Mouse (Mus musculus) embryonic facial prominence, embryonic 11.5 days (tissue): ENCODE results near the gene Nubpl. TPM values are rescaled to one million over a fixed set of nuclear protein-coding genes. Genes with fewer than 3 reads are reported as not detected.
"Not testable (repeated sequence)": the region's sequence is repeated elsewhere in the genome, so short reads cannot be mapped to it uniquely, and the experiment has no call there.

Source experiments
- ATAC-seq: fragments of 200-750 bp; cut with Nextera tagmentation; replicated peaks from 2 replicates; pipeline ENCODE4 v1.8.0; 2017; ENCODE audit warnings: low read depth; ENCODE audit not compliant: insufficient number of reproducible peaks, low FRiP score, low TSS enrichment
- DNase-seq: peaks from one replicate; pipeline ENCODE4 v3.0.0-alpha.2; 2015; ENCODE audit warnings: low spot score
- H3K27ac ChIP-seq: fragments of 300-500 bp; sonication (generic); replicated peaks from 2 replicates; pipeline ENCODE4 v1.5.1; 2014; ENCODE audit warnings: mild to moderate bottlenecking, low read depth, low read length, control low read depth
- H3K27me3 ChIP-seq: fragments of 300-500 bp; sonication (generic); 2 replicates; pipeline ENCODE4 v1.6.1; 2014; ENCODE audit warnings: mild to moderate bottlenecking, low read length, moderate library complexity, mixed read lengths; ENCODE audit not compliant: control insufficient read depth, insufficient read depth
- H3K36me3 ChIP-seq: fragments of 300-500 bp; sonication (generic); replicated peaks from 2 replicates; pipeline ENCODE4 v1.6.1; 2014; ENCODE audit warnings: low read depth, mild to moderate bottlenecking, low read length, moderate library complexity, mixed read lengths; ENCODE audit not compliant: control insufficient read depth, insufficient read depth
- H3K4me1 ChIP-seq: fragments of 300-500 bp; sonication (generic); 2 replicates; pipeline ENCODE4 v1.6.1; 2014; ENCODE audit warnings: low read length, mixed read lengths; ENCODE audit not compliant: control insufficient read depth, insufficient read depth
- H3K4me2 ChIP-seq: fragments of 300-500 bp; sonication (generic); 2 replicates; pipeline ENCODE4 v1.6.1; 2014; ENCODE audit warnings: low read depth, mild to moderate bottlenecking, control low read depth, low read length, moderate library complexity
- H3K4me3 ChIP-seq: fragments of 300-500 bp; sonication (generic); 2 replicates; pipeline ENCODE4 v1.5.1; 2014; ENCODE audit warnings: low read depth, low read length, control low read depth
- H3K9ac ChIP-seq: fragments of 300-500 bp; sonication (generic); replicated peaks from 2 replicates; pipeline ENCODE4 v1.6.1; 2014; ENCODE audit warnings: mild to moderate bottlenecking, control low read depth, low read length
- H3K9me3 ChIP-seq: fragments of 300-500 bp; sonication (generic); replicated peaks from 2 replicates; pipeline ENCODE4 v1.6.1; 2016; ENCODE audit warnings: mild to moderate bottlenecking, low read length, inconsistent platforms, mixed read lengths; ENCODE audit not compliant: control insufficient read depth
- WGBS: fragments of 180-500 bp; shearing (Covaris S2); extraction: QIAGEN DNeasy Blood & Tissue Kit; methylation state at CpG from one replicate; pipeline ENCODE4 v1.1.7; 2014; 5-methylcytosine and 5-hydroxymethylcytosine counted together
- polyA plus RNA-seq: library from polyadenylated mRNA; unstranded; fragments of >200 nt; fragmentation: Nextera tagmentation; extraction: Ambion mirVana; gene quantifications from 2 replicates; pipeline ENCODE4 v1.2.1, GENCODE M21; 2014

Nubpl gene
- 15.1 and 15.2 TPM in 2 replicates for polyA plus RNA-seq

GRCm38 (mm10) chr12:52097650-52098070, at the start of gene Nubpl:
TSS of gene Nubpl (plus strand) at chr12:52097737.
- WGBS = under 1% methylated on average over 32 of the region's 32 CpGs

GRCm38 (mm10) chr12:52049324-52049723, 48.2 kb upstream of the Nubpl start:
- H3K9ac ChIP-seq = no peak overlapping the region
- H3K4me1 ChIP-seq = no peaks in the 10 kb centered on the region
- no peak for DNase-seq
- WGBS = 73% methylated on average over 2 of the region's 2 CpGs
- H3K9me3 ChIP-seq = no peaks in the 10 kb centered on the region
- no peaks in the 10 kb centered on the region for H3K36me3 ChIP-seq
- H3K4me3 ChIP-seq = no peak overlapping the region
- no peaks in the 10 kb centered on the region for H3K27me3 ChIP-seq
- ATAC-seq = no peak
- H3K4me2 ChIP-seq = no peak overlapping the region
- H3K27ac ChIP-seq = no peak overlapping the region

More at GRCm38 (mm10) chr12:52097650-52098070, at the start of gene Nubpl:
- Histone ChIP-seq H3K9ac (peak within 1 kb of the TSS; percentile 82), H3K36me3 (no peaks in the 10 kb centered on the region), H3K9me3 (no peaks in the 10 kb centered on the region), H3K27ac (no peak within 1 kb of the TSS), H3K4me1 (no peaks in the 10 kb centered on the region), H3K4me2 (peak within 1 kb of the TSS; percentile 36), H3K4me3 (peak within 1 kb of the TSS; percentile 70), H3K27me3 (no peaks in the 10 kb centered on the region)
- DNase-seq (peak; percentile 97), ATAC-seq (peak; percentile 92)

- ATAC-seq, H3K4me2 ChIP-seq, H3K4me1 ChIP-seq, DNase-seq, H3K9ac ChIP-seq, H3K27ac ChIP-seq, H3K27me3 ChIP-seq, H3K4me3 ChIP-seq, H3K36me3 ChIP-seq, H3K9me3 ChIP-seq: not testable (repeated sequence)
- no CpG with 5 or more reads among the region's 3 CpGs for WGBS
Observed at GRCm38 (mm10) chr12:52079296-52079695, 18.2 kb upstream of the Nubpl start.

GRCm38 (mm10) chr12:52097049-52097649, 388 bp upstream of the Nubpl start:
- Histone ChIP-seq H3K27me3 (no peaks in the 10 kb centered on the region), H3K9me3 (no peaks in the 10 kb centered on the region), H3K36me3 (no peaks in the 10 kb centered on the region), H3K4me3 (peak overlapping the region; percentile 70; the same call in 1 of the 2 replicates), H3K9ac (no peak overlapping the region), H3K4me1 (no peaks in the 10 kb centered on the region), H3K4me2 (no peak overlapping the region), H3K27ac (no peak overlapping the region)
- ATAC-seq = peak; percentile 75; the same call in 1 of the 2 replicates
- WGBS = 74% methylated on average over 13 of the region's 13 CpGs
- no peak for DNase-seq

GRCm38 (mm10) chr12:52120276-52120675, 22.7 kb downstream of the Nubpl start:
- Histone ChIP-seq H3K4me2 (no peak overlapping the region), H3K27me3 (no peaks in the 10 kb centered on the region), H3K27ac (no peak overlapping the region), H3K9me3 (no peaks in the 10 kb centered on the region), H3K9ac (no peak overlapping the region), H3K36me3 (no peaks in the 10 kb centered on the region), H3K4me3 (no peak overlapping the region), H3K4me1 (no peaks in the 10 kb centered on the region)
- ATAC-seq (no peak), DNase-seq (no peak)

GRCm38 (mm10) chr12:52126407-52126806, 28.9 kb downstream of the Nubpl start:
- DNase-seq (no peak), ATAC-seq (no peak)
- 83% methylated on average over 3 of the region's 3 CpGs for WGBS
- Histone ChIP-seq H3K36me3 (no peaks in the 10 kb centered on the region), H3K4me2 (no peak overlapping the region), H3K4me3 (no peak overlapping the region), H3K9me3 (no peaks in the 10 kb centered on the region), H3K27ac (no peak overlapping the region), H3K27me3 (no peaks in the 10 kb centered on the region), H3K9ac (no peak overlapping the region), H3K4me1 (no peaks in the 10 kb centered on the region)

GRCm38 (mm10) chr12:52129072-52129471, 31.5 kb downstream of the Nubpl start:
- WGBS = 92% methylated on average over 3 of the region's 3 CpGs
- DNase-seq = no peak
- Histone ChIP-seq H3K27me3 (no peaks in the 10 kb centered on the region), H3K9me3 (no peaks in the 10 kb centered on the region), H3K27ac (no peak overlapping the region), H3K4me2 (no peak overlapping the region), H3K4me1 (no peaks in the 10 kb centered on the region), H3K4me3 (no peak overlapping the region), H3K36me3 (no peaks in the 10 kb centered on the region), H3K9ac (no peak overlapping the region)
- ATAC-seq = no peak

GRCm38 (mm10) chr12:52132256-52132655, 34.7 kb downstream of the Nubpl start:
- H3K4me2 ChIP-seq = no peak overlapping the region
- no peaks in the 10 kb centered on the region for H3K27me3 ChIP-seq
- H3K36me3 ChIP-seq = no peaks in the 10 kb centered on the region; the same call in 1 of the 2 replicates
- no peak overlapping the region for H3K9ac ChIP-seq
- H3K4me1 ChIP-seq = no peaks in the 10 kb centered on the region
- no peak overlapping the region for H3K27ac ChIP-seq
- ATAC-seq (no peak), DNase-seq (peak; percentile 55)
- 9% methylated on average over 10 of the region's 10 CpGs for WGBS
- no peaks in the 10 kb centered on the region for H3K9me3 ChIP-seq
- H3K4me3 ChIP-seq = no peak overlapping the region
